Mouse (Mus musculus) MEL (cell line): Measurements from ENCODE around the gene Sned1. TPM values are rescaled to one million over a fixed set of nuclear protein-coding genes. Genes with fewer than 3 reads are reported as not detected.

Source experiments
- DNase-seq: peaks from one replicate; pipeline ENCODE4 v3.0.0; 2011; ENCODE audit warnings: low read depth, low spot score
- H3K27ac ChIP-seq: 2 replicates; pipeline ENCODE4 v1.5.1; 2012; ENCODE audit warnings: low read depth, mild to moderate bottlenecking, control low read depth, low read length, moderate library complexity; ENCODE audit not compliant: control insufficient read depth
- H3K27me3 ChIP-seq, 2 experiments: fragments of 150-350 bp in 1 of 2; sonication (generic) in 1 of 2; 2 replicates each; pipeline ENCODE4 v1.6.1; 2012; ENCODE audit warnings: low read length in 2 of 2, mild to moderate bottlenecking in 2 of 2, improper control_type of control experiment in 1 of 2, moderate library complexity in 1 of 2; ENCODE audit not compliant: insufficient read depth in 2 of 2, control insufficient read depth in 1 of 2
- H3K36me3 ChIP-seq, 2 experiments: 2 replicates each; pipeline ENCODE4 v1.6.1; 2012 to 2014; ENCODE audit warnings: low read length in 2 of 2, improper control_type of control experiment in 1 of 2, inconsistent platforms in 1 of 2, mild to moderate bottlenecking in 1 of 2; ENCODE audit not compliant: insufficient read depth in 2 of 2, control insufficient read depth in 1 of 2
- H3K4me1 ChIP-seq, 2 experiments: fragments of 150-350 bp in 1 of 2; sonication (generic) in 1 of 2; 2 replicates each; pipeline ENCODE4 v1.6.1; 2012; ENCODE audit warnings: low read length in 2 of 2, improper control_type of control experiment in 1 of 2, mild to moderate bottlenecking in 1 of 2; ENCODE audit not compliant: insufficient read depth in 2 of 2, control insufficient read depth in 1 of 2
- H3K4me3 ChIP-seq, 2 experiments: fragments of 150-350 bp in 1 of 2; sonication (generic) in 1 of 2; 2 replicates each; pipeline ENCODE4 v1.5.1; 2012; ENCODE audit warnings: low read depth in 2 of 2, low read length in 2 of 2, mild to moderate bottlenecking in 2 of 2, moderate library complexity in 2 of 2, control low read depth in 1 of 2, improper control_type of control experiment in 1 of 2; ENCODE audit not compliant: control insufficient read depth in 1 of 2, insufficient read depth in 1 of 2
- H3K79me2 ChIP-seq: 2 replicates; pipeline ENCODE4 v1.6.1; 2012; ENCODE audit warnings: mild to moderate bottlenecking, low read length, moderate library complexity; ENCODE audit not compliant: control insufficient read depth, poor library complexity, insufficient read depth
- H3K9ac ChIP-seq: 2 replicates; pipeline ENCODE4 v1.6.1; 2012; ENCODE audit warnings: low read depth, mild to moderate bottlenecking, control low read depth, low read length, moderate library complexity; ENCODE audit not compliant: control insufficient read depth, poor library complexity, severe bottlenecking
- H3K9me3 ChIP-seq: fragments of 150-350 bp; sonication (generic); replicated peaks from 2 replicates; pipeline ENCODE4 v1.6.1; 2012; ENCODE audit warnings: mild to moderate bottlenecking, low read length, improper control_type of control experiment, moderate library complexity; ENCODE audit not compliant: insufficient read depth
- CHD1 ChIP-seq: IDR thresholded peaks from 2 replicates; pipeline ENCODE4 v1.6.1; 2012; ENCODE audit warnings: low read depth, mild to moderate bottlenecking, inconsistent platforms, low read length, improper control_type of control experiment
- CHD2 ChIP-seq: IDR thresholded peaks from 2 replicates; pipeline ENCODE4 v1.6.1; 2011; ENCODE audit warnings: low read length, improper control_type of control experiment
- CTCF ChIP-seq, 3 experiments: IDR thresholded peaks in 2 of 3; conservative IDR thresholded peaks in 1 of 3; 2 replicates each; pipeline ENCODE4 v1.5.1; 2011 to 2012; ENCODE audit warnings: low read length in 3 of 3, low read depth in 2 of 3, mild to moderate bottlenecking in 2 of 3, improper control_type of control experiment in 1 of 3, inconsistent platforms in 1 of 3, mixed read lengths in 1 of 3, moderate library complexity in 1 of 3; ENCODE audit not compliant: control insufficient read depth in 1 of 3, insufficient read depth in 1 of 3, poor library complexity in 1 of 3, severe bottlenecking in 1 of 3
- ELF1 ChIP-seq: IDR thresholded peaks from 2 replicates; pipeline ENCODE4 v1.6.1; 2014; ENCODE audit warnings: low read depth, mild to moderate bottlenecking, inconsistent platforms, low read length, improper control_type of control experiment, moderate library complexity
- EP300 ChIP-seq, 2 experiments: IDR thresholded peaks; 2 replicates each; pipeline ENCODE4 v1.6.1; 2011; ENCODE audit warnings: improper control_type of control experiment in 2 of 2, low read length in 2 of 2, low read depth in 1 of 2, mild to moderate bottlenecking in 1 of 2
- ETS1 ChIP-seq: IDR thresholded peaks from 2 replicates; pipeline ENCODE4 v1.6.1; 2012; ENCODE audit warnings: low read depth, mild to moderate bottlenecking, inconsistent platforms, low read length, improper control_type of control experiment, moderate library complexity
- GABPA ChIP-seq: IDR thresholded peaks from 2 replicates; pipeline ENCODE4 v1.6.1; 2012; ENCODE audit warnings: low read depth, mild to moderate bottlenecking, inconsistent platforms, low read length, improper control_type of control experiment, moderate library complexity
- HCFC1 ChIP-seq: IDR thresholded peaks from 2 replicates; pipeline ENCODE4 v1.6.1; 2012; ENCODE audit warnings: low read depth, mild to moderate bottlenecking, inconsistent platforms, low read length, improper control_type of control experiment, moderate library complexity
- JUND ChIP-seq: IDR thresholded peaks from 2 replicates; pipeline ENCODE4 v1.6.1; 2011; ENCODE audit warnings: low read depth, mild to moderate bottlenecking, improper control_type of control experiment, low read length
- KAT2A ChIP-seq: conservative IDR thresholded peaks from 2 replicates; pipeline ENCODE4 v1.6.1; 2012; ENCODE audit warnings: low read depth, low read length, improper control_type of control experiment, inconsistent platforms
- MAFK ChIP-seq: IDR thresholded peaks from 2 replicates; pipeline ENCODE4 v1.6.1; 2011; ENCODE audit warnings: low read depth, mild to moderate bottlenecking, low read length, improper control_type of control experiment, borderline replicate concordance
- MAZ ChIP-seq: IDR thresholded peaks from 2 replicates; pipeline ENCODE4 v1.6.1; 2012; ENCODE audit warnings: low read depth, mild to moderate bottlenecking, inconsistent platforms, low read length, improper control_type of control experiment
- MEF2A ChIP-seq: IDR thresholded peaks from 2 replicates; pipeline ENCODE4 v1.6.1; 2014; ENCODE audit warnings: low read depth, mild to moderate bottlenecking, inconsistent platforms, low read length, improper control_type of control experiment; ENCODE audit not compliant: poor library complexity, insufficient replicate concordance, severe bottlenecking; ENCODE audit errors: extremely low read depth
- MXI1 ChIP-seq: IDR thresholded peaks from 2 replicates; pipeline ENCODE4 v1.6.1; 2011; ENCODE audit warnings: mild to moderate bottlenecking, low read depth, low read length, improper control_type of control experiment
- MYB ChIP-seq: IDR thresholded peaks from 2 replicates; pipeline ENCODE4 v1.6.1; 2011; ENCODE audit warnings: mild to moderate bottlenecking, low read depth, low read length, improper control_type of control experiment
- MYC ChIP-seq: IDR thresholded peaks from 2 replicates; pipeline ENCODE4 v1.6.1; 2011; ENCODE audit warnings: low read depth, mild to moderate bottlenecking, low read length, improper control_type of control experiment, moderate library complexity
- NELFE ChIP-seq: IDR thresholded peaks from 2 replicates; pipeline ENCODE4 v1.6.1; 2011; ENCODE audit warnings: low read depth, low read length, improper control_type of control experiment
- NRF1 ChIP-seq: IDR thresholded peaks from 2 replicates; pipeline ENCODE4 v1.6.1; 2014; ENCODE audit warnings: low read depth, mild to moderate bottlenecking, inconsistent platforms, low read length, improper control_type of control experiment, moderate library complexity; ENCODE audit not compliant: poor library complexity, insufficient read depth, severe bottlenecking
- POLR2A ChIP-seq, 2 experiments: IDR thresholded peaks; 2 replicates each; pipeline ENCODE4 v1.6.1; 2011 to 2012; ENCODE audit warnings: low read length in 2 of 2, mild to moderate bottlenecking in 2 of 2, control low read depth in 1 of 2, improper control_type of control experiment in 1 of 2, low read depth in 1 of 2, moderate library complexity in 1 of 2; ENCODE audit not compliant: control insufficient read depth in 1 of 2, insufficient read depth in 1 of 2, poor library complexity in 1 of 2
- POLR2AphosphoS2 ChIP-seq: IDR thresholded peaks from 2 replicates; pipeline ENCODE4 v1.6.1; 2011; ENCODE audit warnings: low read length, improper control_type of control experiment
- POLR2AphosphoS5 ChIP-seq: IDR thresholded peaks from 2 replicates; pipeline ENCODE4 v1.6.1; 2012; ENCODE audit warnings: low read depth, borderline replicate concordance, mild to moderate bottlenecking, inconsistent platforms, low read length, moderate library complexity, mixed read lengths
- RAD21 ChIP-seq: IDR thresholded peaks from 2 replicates; pipeline ENCODE4 v1.6.1; 2011; ENCODE audit warnings: mild to moderate bottlenecking, low read depth, low read length, improper control_type of control experiment
- RCOR1 ChIP-seq: IDR thresholded peaks from 2 replicates; pipeline ENCODE4 v1.6.1; 2012; ENCODE audit warnings: low read depth, mild to moderate bottlenecking, inconsistent platforms, low read length, improper control_type of control experiment
- SIN3A ChIP-seq: IDR thresholded peaks from 2 replicates; pipeline ENCODE4 v1.6.1; 2012; ENCODE audit warnings: low read length, improper control_type of control experiment, inconsistent platforms
- TAL1 ChIP-seq: IDR thresholded peaks from 2 replicates; pipeline ENCODE4 v1.6.1; 2012; ENCODE audit warnings: mild to moderate bottlenecking, inconsistent platforms, low read length, moderate library complexity, mixed read lengths
- TBP ChIP-seq: IDR thresholded peaks from 2 replicates; pipeline ENCODE4 v1.8.0; 2011; ENCODE audit warnings: low read depth, low read length, improper control_type of control experiment
- TCF12 ChIP-seq: IDR thresholded peaks from 2 replicates; pipeline ENCODE4 v1.6.1; 2014; ENCODE audit warnings: low read depth, mild to moderate bottlenecking, inconsistent platforms, low read length, improper control_type of control experiment, moderate library complexity
- UBTF ChIP-seq: IDR thresholded peaks from 2 replicates; pipeline ENCODE4 v1.6.1; 2012; ENCODE audit warnings: low read depth, mild to moderate bottlenecking, inconsistent platforms, low read length, improper control_type of control experiment, moderate library complexity, borderline replicate concordance; ENCODE audit not compliant: insufficient read depth
- USF1 ChIP-seq: IDR thresholded peaks from 2 replicates; pipeline ENCODE4 v1.6.1; 2014; ENCODE audit warnings: low read depth, mild to moderate bottlenecking, inconsistent platforms, low read length, improper control_type of control experiment, moderate library complexity
- ZC3H11A ChIP-seq: IDR thresholded peaks from 2 replicates; pipeline ENCODE4 v1.6.1; 2012; ENCODE audit warnings: low read depth, mild to moderate bottlenecking, inconsistent platforms, low read length, improper control_type of control experiment
- ZMIZ1 ChIP-seq: IDR thresholded peaks from 2 replicates; pipeline ENCODE4 v1.6.1; 2012; ENCODE audit warnings: low read depth, mild to moderate bottlenecking, inconsistent platforms, low read length, improper control_type of control experiment, moderate library complexity
- polyA plus RNA-seq, 2 experiments: library from polyadenylated mRNA; stranded (reverse) in 1 of 2; unstranded in 1 of 2; fragments of >175 nt in 1 of 2; fragments of >200 nt in 1 of 2; gene quantifications; 2 replicates each; pipeline versions ENCODE4 v1.2.1 to v1.2.4; 2012; ENCODE audit warnings: low replicate concordance in 2 of 2, low read depth in 1 of 2; ENCODE audit not compliant: insufficient read length in 2 of 2, insufficient read depth in 1 of 2, missing spikeins in 1 of 2
- total RNA-seq: library from RNA; depleted of rRNA; stranded (reverse); fragments of 300-350 nt; gene quantifications from 2 replicates; pipeline ENCODE4 v1.2.3, GENCODE M21; 2012

Gene Sned1
- total and polyA plus RNA-seq, 3 experiments = 0.12 to 0.13 TPM; not detected in 1

- no peak for TF ChIP-seq EP300 (IDR thresholded peaks at IDR 0.05; ENCODE audit: low read depth in 1 of 2, low read length in 2 of 2)
- no peak for TF ChIP-seq JUND
- TF ChIP-seq UBTF = no peak
- peak; percentile 66 for TF ChIP-seq TBP
These were observed 107.2 kb downstream of the Sned1 start, which contains the start of the genes Ppp1r7 and Pask (continued) for GRCm38 (mm10) chr1:93342648-93343503.

GRCm38 (mm10) chr1:93343504-93344047 lies 107.9 kb downstream of the Sned1 start:
- peak; percentile 99 for DNase-seq
- peaks cover 35% of the 10 kb centered on the region for H3K79me2 ChIP-seq
- peak overlapping the region; percentile 23 for H3K27ac ChIP-seq
- H3K4me3 ChIP-seq = peak overlapping the region; percentile 74 to 84
- H3K36me3 ChIP-seq = peaks cover 11 to 22% of the 10 kb centered on the region in 2 experiments
- H3K9ac ChIP-seq = peak overlapping the region; percentile 89
- no peaks in the 10 kb centered on the region for H3K27me3 ChIP-seq
- H3K4me1 ChIP-seq = peaks cover 6 to 14% of the 10 kb centered on the region in 2 experiments; a peak in 3 of 4 replicates
- TF ChIP-seq EP300 (IDR thresholded peaks at IDR 0.05; ENCODE audit: low read depth in 1 of 2, low read length in 2 of 2) (no peak), CHD1 (no peak), USF1 (0 out of 2 replicates have a peak, but pooled peaks have one; percentile 25), RAD21 (no peak), NELFE (peak; percentile 91), TBP (peak; percentile 93), MEF2A (no peak), ZMIZ1 (peak; percentile 40; the same call in 1 of the 2 replicates), TAL1 (no peak), UBTF (0 out of 2 replicates have a peak, but pooled peaks have one; percentile 61), MXI1 (peak; percentile 50; the same call in 1 of the 2 replicates), ELF1 (peak; percentile 95), MYB (no peak), MYC (no peak), MAFK (no peak), KAT2A (peak; percentile 96), NRF1 (peak; percentile 70), JUND (no peak), SIN3A (peak; percentile 56; the same call in 1 of the 2 replicates), CHD2 (peak; percentile 70), GABPA (no peak), CTCF (IDR thresholded peaks at IDR 0.05 in 2 of 3, conservative IDR thresholded peaks at IDR 0.05 in 1 of 3; ENCODE audit: control insufficient read depth in 1 of 3, insufficient read depth in 1 of 3, low read depth in 2 of 3, low read length in 3 of 3, poor library complexity in 1 of 3, severe bottlenecking in 1 of 3) (peak in 1 of 3 experiments; percentile 19; a peak in 1 of 6 replicates), POLR2A (IDR thresholded peaks at IDR 0.05; ENCODE audit: control insufficient read depth in 1 of 2, insufficient read depth in 1 of 2, low read depth in 1 of 2, low read length in 2 of 2, poor library complexity in 1 of 2) (peak; percentile 92 to 96), POLR2AphosphoS2 (peak; percentile 86), POLR2AphosphoS5 (no peak), RCOR1 (no peak), HCFC1 (peak; percentile 98), MAZ (0 out of 2 replicates have a peak, but pooled peaks have one; percentile 5), ZC3H11A (no peak), ETS1 (no peak), TCF12 (peak; percentile 78)
- no peaks in the 10 kb centered on the region for H3K9me3 ChIP-seq
